Mouse (Mus musculus) v-Abl transformed pro-B cells (cell line): ENCODE results near the gene Dock10.

ENCODE experiments used
- in situ Hi-C, 2 experiments: fragments of 400-800 bp; cut with MboI; formaldehyde crosslinking; loops; one replicate each; pipeline ENCODE4 v1.15.1; 2025; ENCODE audit not compliant: unreplicated experiment in 2 of 2

Dock10 gene

GRCm38 (mm10) chr1:80757977-80758797 lies at the start of gene Dock10:
Gene Dock10, minus strand, starts transcription at chr1:80758527.
- in situ Hi-C loops: loop anchor here in 1 of 2 experiments (25.0 kb wide), 1 partner anchor 996 kb away; no protein-coding TSS in a partner anchor

GRCm38 (mm10) chr1:80806835-80807398 lies 48.6 kb upstream of the Dock10 start:
- in situ Hi-C loops: no loop called here

DNA sequence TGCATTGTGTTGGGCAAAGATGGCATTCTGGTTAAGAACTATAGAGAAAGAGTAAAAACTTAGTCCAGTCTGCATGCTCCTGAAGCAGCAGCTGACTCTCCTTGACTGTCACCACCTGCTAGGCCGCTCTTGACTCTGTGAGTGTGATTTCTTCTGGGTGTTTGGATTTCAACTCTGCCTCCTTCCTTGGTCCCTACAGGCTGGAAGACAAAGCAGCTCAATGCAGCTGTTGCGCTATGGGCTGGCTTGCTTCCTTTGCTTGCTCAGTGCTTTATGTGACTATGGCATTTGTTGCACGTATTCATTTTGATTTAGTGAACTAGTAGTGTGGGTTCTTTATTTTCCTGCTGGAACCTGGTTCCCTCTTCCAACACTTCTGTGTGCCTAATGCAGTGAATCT lies 43.7 kb upstream of the Dock10 start:
- in situ Hi-C loops: no loop called here

DNA sequence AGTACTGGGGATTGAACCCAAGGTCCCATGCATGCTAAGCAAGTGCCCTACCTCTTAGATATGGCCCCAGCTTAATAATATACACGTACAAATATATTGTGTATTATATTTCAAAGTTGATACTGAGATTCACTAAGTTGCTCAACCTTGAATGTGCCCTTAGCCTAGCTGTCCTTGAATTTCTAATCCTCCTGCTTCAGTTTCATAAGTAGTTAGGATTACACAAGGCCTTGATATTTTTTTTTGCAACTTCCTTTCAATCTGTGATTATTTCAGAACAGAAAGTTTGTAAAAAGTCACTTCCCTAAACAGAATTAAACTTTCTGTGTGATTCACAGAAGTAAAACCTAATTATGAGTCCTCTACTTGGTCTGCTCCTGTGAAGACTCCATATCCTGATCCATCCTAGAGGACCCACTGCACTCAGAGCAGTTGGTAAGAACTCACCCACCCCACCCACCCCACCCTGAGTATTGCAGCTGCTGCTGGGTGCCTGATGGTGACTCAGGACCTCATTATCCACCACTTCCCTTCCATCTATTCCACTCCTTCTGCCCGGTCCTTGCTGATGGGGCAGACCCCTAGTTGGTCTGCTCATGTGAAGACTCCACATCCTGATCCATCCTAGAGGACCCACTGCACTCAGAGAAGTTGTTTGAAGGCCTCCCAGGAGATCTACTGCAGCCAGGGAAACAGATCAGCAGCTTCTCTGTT lies 26.9 kb upstream of the Dock10 start:
- in situ Hi-C loops: no loop called here

- in situ Hi-C loops: no loop called here
These were observed 25.8 kb upstream of the Dock10 start for GRCm38 (mm10) chr1:80784155-80784554.

DNA sequence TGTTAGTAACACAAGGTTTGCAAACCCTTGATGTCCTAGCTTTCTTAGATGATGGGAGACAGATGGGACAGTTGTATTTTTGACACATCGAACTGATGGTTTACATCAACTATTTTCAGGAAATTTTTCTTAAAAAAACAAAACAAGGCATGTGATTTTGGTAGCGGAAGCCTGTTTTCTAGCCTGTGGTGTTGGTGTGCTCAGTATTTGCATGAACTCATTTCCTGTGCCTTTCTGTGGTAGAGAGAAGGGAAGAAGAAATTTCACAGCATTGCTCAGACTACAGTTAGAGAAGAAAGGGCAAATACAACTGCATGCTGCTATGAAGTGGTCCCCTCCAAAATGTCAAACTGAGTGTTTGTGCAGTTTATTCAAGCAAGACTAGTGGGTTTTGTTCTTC lies 7.2 kb upstream of the Dock10 start:
- in situ Hi-C loops: loop anchor here in 1 of 2 experiments (25.0 kb wide), 1 partner anchor 1003 kb away; no protein-coding TSS in a partner anchor

GRCm38 (mm10) chr1:80763042-80763950 lies 5.0 kb upstream of the Dock10 start:
- in situ Hi-C loops: loop anchor here in 1 of 2 experiments (25.0 kb wide), 1 partner anchor 1001 kb away; no protein-coding TSS in a partner anchor

DNA sequence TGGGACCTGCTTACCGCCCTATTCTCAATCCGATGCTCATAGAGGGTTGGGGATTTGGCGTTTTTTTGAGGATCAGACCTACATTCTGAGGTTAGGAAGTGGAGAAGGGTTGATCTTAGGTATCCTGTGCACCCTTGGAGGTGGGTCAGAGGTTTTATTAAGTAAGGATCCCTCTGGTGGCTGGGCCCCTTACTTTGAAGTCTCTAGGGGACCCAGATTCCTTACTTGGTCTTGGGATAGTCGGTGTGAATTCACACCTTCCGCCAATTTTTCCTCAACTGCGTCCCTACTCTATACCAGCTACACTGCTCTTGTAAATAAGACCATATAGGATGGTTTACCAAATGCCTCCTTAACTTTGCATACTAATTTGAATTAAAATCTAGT lies 464 bp upstream of the Dock10 start:
- in situ Hi-C loops: loop anchor here in 1 of 2 experiments (25.0 kb wide), 1 partner anchor 996 kb away; no protein-coding TSS in a partner anchor

GRCm38 (mm10) chr1:80757650-80757976 lies 714 bp downstream of the Dock10 start:
- in situ Hi-C loops: loop anchor here in 1 of 2 experiments (25.0 kb wide), 1 partner anchor 995 kb away; no protein-coding TSS in a partner anchor

- in situ Hi-C loops: loop anchor here in 1 of 2 experiments (25.0 kb wide), 1 partner anchor 995 kb away; no protein-coding TSS in a partner anchor
These were observed 1.3 kb downstream of the Dock10 start for GRCm38 (mm10) chr1:80756824-80757649.

- in situ Hi-C loops: loop anchor here in 1 of 2 experiments (25.0 kb wide), 1 partner anchor 994 kb away; no protein-coding TSS in a partner anchor
These were observed 2.3 kb downstream of the Dock10 start for GRCm38 (mm10) chr1:80756060-80756439.

DNA sequence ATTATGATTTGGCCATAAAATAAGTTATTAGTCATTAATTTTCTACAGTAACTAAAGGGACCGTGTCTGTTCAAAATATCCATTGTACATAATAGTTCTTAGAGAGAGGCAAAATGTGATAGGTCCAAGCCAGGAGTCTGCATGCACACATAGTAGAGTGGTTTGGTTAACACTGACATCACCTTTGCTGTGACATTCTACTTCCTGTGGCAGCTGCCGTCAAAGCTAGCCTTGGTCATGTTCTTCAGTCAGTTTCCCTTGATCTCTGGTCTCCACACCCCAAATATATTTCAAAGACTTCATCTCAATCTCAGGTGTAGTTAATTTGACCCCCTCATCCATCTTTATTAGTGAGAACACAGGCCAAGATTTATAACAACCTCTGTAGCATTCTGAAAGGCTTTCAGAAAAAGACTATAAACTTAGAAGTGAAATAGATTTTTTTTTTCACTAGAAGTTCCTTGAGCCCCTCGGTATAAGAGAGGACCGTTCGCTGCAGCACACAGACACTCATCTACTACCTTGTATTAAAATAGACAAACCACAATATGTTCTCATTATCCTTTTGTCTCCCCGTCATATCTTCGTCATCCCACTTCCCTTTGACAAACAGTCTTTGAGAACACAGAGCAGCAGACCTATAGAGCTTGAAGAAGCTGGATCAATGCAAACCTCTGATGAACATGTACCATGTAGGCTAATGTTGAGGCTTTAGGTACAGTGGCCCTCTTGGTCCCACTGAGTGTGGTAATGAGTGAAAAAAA lies 2.8 kb downstream of the Dock10 start:
- in situ Hi-C loops: loop anchor here in 1 of 2 experiments (25.0 kb wide), 1 partner anchor 993 kb away; no protein-coding TSS in a partner anchor

DNA sequence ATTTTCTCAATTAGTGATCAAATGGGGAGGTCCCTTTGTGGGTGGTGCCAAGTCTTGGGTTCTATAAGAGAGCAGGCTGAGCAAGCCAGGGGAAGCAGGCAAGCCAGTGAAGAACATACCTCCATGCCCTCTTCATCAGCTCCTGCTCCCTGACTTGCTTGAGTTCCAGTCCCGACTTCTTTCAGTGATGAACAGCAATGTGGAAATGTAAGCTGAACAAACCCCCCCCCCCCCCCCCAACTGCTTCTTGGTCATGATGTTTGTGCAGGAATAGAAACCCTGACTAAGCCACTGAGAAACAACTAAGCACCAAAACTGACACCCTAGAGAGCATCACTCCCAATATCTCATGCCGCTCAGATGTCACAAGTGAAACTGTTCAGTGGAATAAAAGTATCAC lies 9.2 kb downstream of the Dock10 start:
- in situ Hi-C loops: loop anchor here (25.0 kb wide), 2 partner anchors 987 to 1538 kb away; partner anchors contain the start of gene Irs1 (in 1 of the 2)

- in situ Hi-C loops: loop anchor here (25.0 kb wide), 2 partner anchors 985 to 1540 kb away; partner anchors contain the start of gene Irs1 (in 1 of the 2)
These were observed 11.4 kb downstream of the Dock10 start for GRCm38 (mm10) chr1:80746691-80747463.

GRCm38 (mm10) chr1:80746195-80746594 lies 12.1 kb downstream of the Dock10 start:
- in situ Hi-C loops: loop anchor here (25.0 kb wide), 2 partner anchors 984 to 1541 kb away; partner anchors contain the start of gene Irs1 (in 1 of the 2)

DNA sequence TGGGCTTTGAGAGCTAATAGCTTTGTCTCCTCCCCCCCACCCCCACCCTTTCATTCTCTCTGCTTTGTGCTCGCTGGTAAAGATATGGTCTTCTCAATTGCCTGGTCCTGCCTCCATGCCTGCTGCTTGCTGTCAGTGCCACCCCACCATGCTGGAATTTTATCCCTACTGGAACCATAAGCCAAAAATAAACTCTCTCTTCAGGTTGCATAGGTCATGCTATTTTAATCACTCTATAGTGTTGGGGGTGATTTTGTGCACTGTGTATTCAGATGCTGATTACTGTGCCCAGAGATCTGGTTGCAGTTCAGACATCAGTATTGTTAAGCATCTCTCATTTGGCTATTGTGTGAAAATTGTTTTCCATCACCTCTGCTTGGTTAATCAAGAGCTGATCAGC lies 18.9 kb downstream of the Dock10 start:
- in situ Hi-C loops: loop anchor here (25.0 kb wide), 2 partner anchors 977 to 1548 kb away; partner anchors contain the start of gene Irs1 (in 1 of the 2)

- in situ Hi-C loops: loop anchor here (25.0 kb wide), 2 partner anchors 976 to 1549 kb away; partner anchors contain the start of gene Irs1 (in 1 of the 2)
These were observed 20.4 kb downstream of the Dock10 start for GRCm38 (mm10) chr1:80737812-80738391.
